Mouse (Mus musculus) spleen, adult 2 months (tissue): ENCODE results near the gene Celsr1.

Experiments used
- CTCF ChIP-seq: fragments of 200-500 bp; IDR thresholded peaks from 2 replicates; pipeline ENCODE4 v1.5.1; 2011; ENCODE audit warnings: mild to moderate bottlenecking, inconsistent platforms; ENCODE audit not compliant: insufficient read depth, insufficient read length, insufficient replicate concordance; ENCODE audit errors: extremely low read depth
- POLR2A ChIP-seq: fragments of 200-500 bp; IDR thresholded peaks from 2 replicates; pipeline ENCODE4 v1.6.1; 2011; ENCODE audit warnings: low read depth, low read length, inconsistent platforms

GRCm38 (mm10) chr15:86029981-86030380 is 3.6 kb downstream of the Celsr1 start:
- TF ChIP-seq POLR2A (no peak), CTCF (no peak)
